Mouse (Mus musculus) neural tube, embryonic 13.5 days (tissue): ENCODE measurements around the gene Pdzd2. TPM values are rescaled to one million over a fixed set of nuclear protein-coding genes. Genes with fewer than 3 reads are reported as not detected.

Experiments used
- ATAC-seq: fragments of 200-750 bp; cut with Nextera tagmentation; 2 replicates; pipeline ENCODE4 v1.8.0; 2017; ENCODE audit warnings: low read depth, mild to moderate bottlenecking, moderate TSS enrichment, moderate library complexity
- H3K27ac ChIP-seq: fragments of 300-500 bp; sonication (generic); replicated peaks from 2 replicates; pipeline ENCODE4 v1.5.1; 2015; ENCODE audit warnings: moderate library complexity, mild to moderate bottlenecking, inconsistent platforms
- H3K27me3 ChIP-seq: fragments of 300-500 bp; sonication (generic); 2 replicates; pipeline ENCODE4 v1.6.1; 2015; ENCODE audit warnings: mild to moderate bottlenecking, inconsistent platforms
- H3K36me3 ChIP-seq: fragments of 300-500 bp; sonication (generic); 2 replicates; pipeline ENCODE4 v1.6.1; 2015; ENCODE audit warnings: mild to moderate bottlenecking, inconsistent platforms
- H3K4me1 ChIP-seq: fragments of 300-500 bp; sonication (generic); replicated peaks from 2 replicates; pipeline ENCODE4 v1.6.1; 2015; ENCODE audit warnings: inconsistent platforms
- H3K4me2 ChIP-seq: fragments of 300-500 bp; sonication (generic); 2 replicates; pipeline ENCODE4 v1.6.1; 2015; ENCODE audit warnings: inconsistent platforms, mild to moderate bottlenecking, moderate library complexity
- H3K4me3 ChIP-seq: fragments of 300-500 bp; sonication (generic); 2 replicates; pipeline ENCODE4 v1.5.1; 2015; ENCODE audit warnings: mild to moderate bottlenecking, inconsistent platforms
- H3K9ac ChIP-seq: fragments of 300-500 bp; sonication (generic); 2 replicates; pipeline ENCODE4 v1.6.1; 2015; ENCODE audit warnings: moderate library complexity, mild to moderate bottlenecking, inconsistent platforms
- H3K9me3 ChIP-seq: fragments of 300-500 bp; sonication (generic); 2 replicates; pipeline ENCODE4 v1.6.1; 2016; ENCODE audit warnings: inconsistent platforms
- WGBS: fragments of 180-500 bp; shearing (Covaris S2); methylation state at CpG from one replicate; pipeline ENCODE4 v1.1.7; 2015; 5-methylcytosine and 5-hydroxymethylcytosine counted together
- polyA plus RNA-seq: library from polyadenylated mRNA; unstranded; fragments of >200 nt; fragmentation: Nextera tagmentation; extraction: Ambion mirVana; gene quantifications from 2 replicates; pipeline ENCODE4 v1.2.1, GENCODE M21; 2015

Gene Pdzd2
- polyA plus RNA-seq, 1 experiment from 2014 or later, result 6.0 TPM

DNA sequence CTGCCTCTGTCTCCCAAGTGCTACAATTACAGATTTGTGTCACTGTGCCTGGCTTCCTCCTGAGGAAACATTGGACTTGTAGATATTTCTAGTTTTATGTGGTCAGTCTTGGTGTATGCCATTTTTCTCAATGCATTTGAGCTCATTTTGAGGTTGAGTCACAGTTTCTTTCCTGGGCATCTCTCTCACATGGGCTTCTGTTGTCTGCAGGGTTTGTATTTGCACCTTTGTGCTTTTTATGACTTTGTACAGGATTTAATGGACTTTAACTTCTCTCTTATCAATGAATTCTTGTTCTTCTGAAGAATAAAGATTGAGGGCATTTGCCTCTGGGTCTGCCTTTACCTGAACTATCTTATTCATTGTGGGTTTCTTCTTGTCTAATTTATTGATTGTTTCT, 382.3 kb downstream of the Pdzd2 start:
- Histone ChIP-seq H3K9ac (no peak overlapping the region), H3K27ac (no peak overlapping the region), H3K4me1 (no peaks in the 10 kb centered on the region), H3K4me2 (no peak overlapping the region), H3K9me3 (no peaks in the 10 kb centered on the region), H3K4me3 (no peak overlapping the region), H3K27me3 (no peaks in the 10 kb centered on the region), H3K36me3 (peaks cover 40% of the 10 kb centered on the region)
- ATAC-seq, result no peak

DNA sequence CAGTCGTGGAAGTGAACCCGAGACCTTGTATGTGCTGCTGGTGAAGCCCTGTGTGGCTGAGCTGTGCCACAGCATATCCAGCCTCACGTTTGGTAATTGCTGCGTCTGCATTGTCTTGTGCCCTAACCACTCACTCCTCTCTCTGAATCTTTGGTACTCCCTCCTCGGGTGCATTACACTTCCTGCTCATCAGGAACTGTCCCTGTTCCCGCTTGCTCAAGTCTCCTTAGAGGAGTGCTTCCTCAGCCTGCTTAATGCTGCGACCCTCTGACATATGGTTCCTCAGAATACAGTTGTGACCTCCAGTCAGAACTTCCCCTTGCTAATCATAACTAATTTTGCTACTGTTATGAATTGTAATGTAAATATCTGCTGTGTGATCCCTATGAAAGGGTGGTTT, 383.8 kb downstream of the Pdzd2 start:
- H3K36me3 ChIP-seq, result peaks cover 52% of the 10 kb centered on the region
- no peaks in the 10 kb centered on the region for H3K27me3 ChIP-seq
- ATAC-seq, result no peak
- H3K4me2 ChIP-seq, result no peak overlapping the region
- H3K4me3 ChIP-seq, result no peak overlapping the region
- H3K27ac ChIP-seq, result no peak overlapping the region
- 85% methylated on average over 7 of the region's 7 CpGs for WGBS
- no peak overlapping the region for H3K9ac ChIP-seq
- no peaks in the 10 kb centered on the region for H3K4me1 ChIP-seq
- no peaks in the 10 kb centered on the region for H3K9me3 ChIP-seq

DNA sequence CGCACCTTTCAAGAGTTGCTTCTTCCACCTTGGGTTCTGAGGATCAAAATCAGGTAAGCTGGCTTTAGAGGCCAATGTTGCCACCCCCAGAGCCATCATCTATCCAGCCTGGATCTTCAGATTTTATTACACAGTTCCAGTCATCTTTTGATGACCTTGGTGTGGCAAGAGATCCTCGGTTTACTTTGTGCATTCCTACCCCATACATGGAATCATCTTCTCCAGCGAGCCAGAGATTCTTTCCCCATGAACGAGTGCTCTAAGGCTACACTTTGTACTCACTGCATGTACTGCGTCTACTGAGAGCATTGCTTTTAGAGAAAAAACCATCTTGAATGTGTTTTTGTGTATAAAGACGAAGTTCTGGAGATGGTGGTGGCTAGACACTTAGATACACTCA, 384.5 kb downstream of the Pdzd2 start:
- Histone ChIP-seq H3K9me3 (no peaks in the 10 kb centered on the region), H3K4me1 (no peaks in the 10 kb centered on the region)

DNA sequence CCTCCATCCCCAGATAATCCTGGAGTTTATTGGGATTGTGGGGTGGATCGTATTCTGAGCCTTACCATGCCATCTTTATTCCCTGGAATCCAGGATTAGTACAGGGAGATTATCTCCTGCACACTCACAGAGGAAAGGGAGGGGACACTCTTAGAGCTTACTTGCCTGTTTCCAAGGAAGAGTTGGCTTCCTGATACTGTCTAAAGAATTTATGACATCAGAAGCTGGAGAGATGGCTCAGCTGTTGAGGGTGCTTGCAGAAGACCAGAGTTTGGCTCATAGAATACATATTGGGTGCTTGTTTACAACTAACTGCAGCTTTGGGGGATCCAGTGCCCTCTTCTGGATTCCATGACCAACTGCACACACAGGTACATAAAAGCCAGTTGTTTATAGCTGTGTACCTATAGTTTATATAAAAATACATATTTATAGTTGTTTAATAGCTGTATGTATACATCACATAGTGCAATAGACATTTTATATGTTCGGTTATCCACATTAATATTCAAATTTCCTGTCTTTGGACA, 385.4 kb downstream of the Pdzd2 start:
- H3K27me3 ChIP-seq, result no peaks in the 10 kb centered on the region
- peaks cover 65% of the 10 kb centered on the region for H3K36me3 ChIP-seq
- no peak overlapping the region for H3K9ac ChIP-seq
- no peaks in the 10 kb centered on the region for H3K4me1 ChIP-seq
- ATAC-seq, result no peak
- no peak overlapping the region for H3K4me3 ChIP-seq
- no peak overlapping the region for H3K27ac ChIP-seq
- no peaks in the 10 kb centered on the region for H3K9me3 ChIP-seq
- WGBS, result 94% methylated on average over 2 of the region's 2 CpGs
- H3K4me2 ChIP-seq, result no peak overlapping the region

More for the DNA sequence above, 384.5 kb downstream of the Pdzd2 start:
- no peak overlapping the region for H3K4me2 ChIP-seq
- H3K36me3 ChIP-seq, result peaks cover 56% of the 10 kb centered on the region
- no peak for ATAC-seq
- H3K27me3 ChIP-seq, result no peaks in the 10 kb centered on the region
- no peak overlapping the region for H3K9ac ChIP-seq
- WGBS, result 92% methylated on average over 6 of the region's 6 CpGs
- no peak overlapping the region for H3K4me3 ChIP-seq
- H3K27ac ChIP-seq, result no peak overlapping the region

DNA sequence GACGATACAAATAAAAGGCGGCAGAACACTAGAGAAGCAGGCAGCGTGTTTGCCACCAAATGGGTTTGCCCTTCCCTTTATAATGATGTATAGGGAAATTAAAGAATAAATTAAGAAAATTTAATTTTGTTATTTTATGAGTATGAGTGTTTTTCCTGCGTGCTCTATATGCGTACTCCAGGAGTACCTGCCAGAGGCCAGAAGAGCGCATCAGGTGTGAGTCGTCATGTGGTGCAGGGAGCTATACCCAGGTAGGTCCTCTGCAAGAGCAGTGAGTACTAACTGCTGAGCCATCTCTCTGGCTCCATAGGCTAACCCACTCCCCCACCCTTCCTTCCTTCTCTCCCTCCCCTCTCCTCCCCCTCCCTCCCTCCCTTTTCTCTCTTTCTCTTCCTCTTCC, 388.3 kb downstream of the Pdzd2 start:
- Histone ChIP-seq H3K27ac (no peak overlapping the region), H3K4me3 (no peak overlapping the region), H3K36me3 (peaks cover 69% of the 10 kb centered on the region), H3K9me3 (no peaks in the 10 kb centered on the region), H3K27me3 (no peaks in the 10 kb centered on the region), H3K9ac (no peak overlapping the region), H3K4me2 (no peak overlapping the region), H3K4me1 (no peaks in the 10 kb centered on the region)
- 94% methylated on average over 7 of the region's 7 CpGs for WGBS
- ATAC-seq, result no peak

DNA sequence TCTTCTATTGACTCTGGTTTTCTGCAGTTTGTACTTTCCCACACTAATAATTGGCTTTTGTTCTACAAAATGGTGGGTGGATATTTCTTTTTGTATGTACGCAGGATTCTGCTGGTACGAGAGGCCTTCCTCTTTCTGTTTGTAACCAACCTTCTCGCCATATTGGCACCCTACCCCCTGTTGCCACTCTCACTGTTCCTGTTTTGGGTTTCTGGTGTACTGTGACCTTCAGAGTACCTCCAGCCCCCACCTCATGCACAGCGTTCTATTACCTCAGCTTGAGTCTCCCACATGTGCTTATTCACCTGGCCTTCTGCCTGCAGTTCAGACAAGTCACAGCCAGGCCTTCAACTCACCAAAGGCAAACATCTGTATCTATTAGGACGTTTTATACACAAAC, 389.9 kb downstream of the Pdzd2 start:
- Histone ChIP-seq H3K9ac (no peak overlapping the region), H3K27me3 (no peaks in the 10 kb centered on the region), H3K4me1 (no peaks in the 10 kb centered on the region), H3K4me3 (no peak overlapping the region), H3K27ac (no peak overlapping the region), H3K9me3 (no peaks in the 10 kb centered on the region), H3K4me2 (no peak overlapping the region), H3K36me3 (peaks cover 67% of the 10 kb centered on the region)
- ATAC-seq, result no peak
- 90% methylated on average over 5 of the region's 5 CpGs for WGBS

DNA sequence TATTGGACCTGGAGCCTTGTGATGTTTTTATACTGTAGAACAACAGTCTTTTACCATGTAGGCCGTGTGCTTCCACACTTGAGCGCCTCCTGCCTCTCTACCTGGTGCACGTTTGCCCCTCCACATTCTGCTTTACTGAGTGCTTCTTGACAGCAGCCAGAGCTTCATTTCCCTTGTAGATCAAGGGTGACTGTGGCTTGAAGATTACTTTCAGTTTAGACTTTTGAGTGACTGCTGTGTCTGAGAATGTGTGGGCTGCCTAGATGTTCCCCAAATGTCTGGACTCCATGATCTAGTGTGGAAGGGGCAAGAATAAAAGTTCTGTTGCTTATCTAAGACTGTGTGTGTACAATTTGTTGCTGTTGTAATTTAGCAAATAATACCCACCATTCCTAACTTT, 390.8 kb downstream of the Pdzd2 start:
- H3K9me3 ChIP-seq, result no peaks in the 10 kb centered on the region
- H3K36me3 ChIP-seq, result peaks cover 68% of the 10 kb centered on the region
- 90% methylated on average over 3 of the region's 3 CpGs for WGBS
- no peaks in the 10 kb centered on the region for H3K4me1 ChIP-seq
- no peak for ATAC-seq
- H3K4me3 ChIP-seq, result no peak overlapping the region
- no peak overlapping the region for H3K4me2 ChIP-seq
- no peaks in the 10 kb centered on the region for H3K27me3 ChIP-seq
- H3K9ac ChIP-seq, result no peak overlapping the region
- no peak overlapping the region for H3K27ac ChIP-seq

DNA sequence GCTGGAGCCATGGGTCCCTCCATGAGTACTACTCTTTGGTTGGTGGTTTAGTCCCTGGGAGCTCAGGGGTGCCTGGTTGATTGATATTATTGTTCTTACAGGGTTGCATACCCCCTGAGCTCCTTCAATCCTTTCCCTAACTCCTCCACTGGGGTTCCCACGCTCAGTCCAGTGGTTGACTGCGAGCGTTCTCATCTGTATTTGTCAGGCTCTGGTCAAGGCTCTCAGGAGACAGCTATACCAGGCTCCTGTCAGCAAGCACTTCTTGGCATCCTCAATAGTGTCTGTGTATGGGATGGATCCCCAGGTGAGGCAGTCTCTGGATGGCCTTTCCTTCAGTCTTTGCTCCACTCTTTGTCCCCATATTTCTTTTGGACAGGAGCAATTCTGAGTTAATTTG, 392.8 kb downstream of the Pdzd2 start:
- ATAC-seq, result no peak
- Histone ChIP-seq H3K4me1 (no peaks in the 10 kb centered on the region), H3K36me3 (peaks cover 60% of the 10 kb centered on the region), H3K9ac (no peak overlapping the region), H3K4me2 (no peak overlapping the region), H3K4me3 (no peak overlapping the region), H3K27me3 (no peaks in the 10 kb centered on the region), H3K9me3 (no peaks in the 10 kb centered on the region), H3K27ac (no peak overlapping the region)
- WGBS, result 94% methylated on average over 3 of the region's 3 CpGs

DNA sequence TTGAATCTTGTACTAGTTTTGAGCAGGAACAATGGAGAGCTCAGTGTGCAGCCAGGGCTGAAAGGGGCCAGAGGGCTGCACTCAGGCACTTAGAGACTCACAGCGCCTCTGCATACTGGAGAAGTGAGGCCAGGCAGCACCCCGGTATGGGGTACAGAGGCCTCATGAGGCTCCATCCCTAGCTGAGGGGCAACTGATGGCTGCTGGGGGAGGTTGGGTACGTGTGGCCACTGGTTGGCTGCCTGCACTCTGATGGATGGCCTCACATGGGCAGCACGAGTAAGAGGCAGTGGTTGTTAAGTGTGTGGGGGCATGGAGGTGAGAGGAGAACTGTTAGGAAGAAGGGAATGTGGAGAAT, 398.3 kb downstream of the Pdzd2 start:
- Histone ChIP-seq H3K4me2 (no peak overlapping the region), H3K4me1 (peaks cover 16% of the 10 kb centered on the region; the same call in 1 of the 2 replicates), H3K9ac (no peak overlapping the region), H3K36me3 (peaks cover 29% of the 10 kb centered on the region), H3K4me3 (no peak overlapping the region), H3K27ac (no peak overlapping the region), H3K9me3 (no peaks in the 10 kb centered on the region), H3K27me3 (no peaks in the 10 kb centered on the region)
- 23% methylated on average over 4 of the region's 4 CpGs for WGBS
- ATAC-seq, result no peak

DNA sequence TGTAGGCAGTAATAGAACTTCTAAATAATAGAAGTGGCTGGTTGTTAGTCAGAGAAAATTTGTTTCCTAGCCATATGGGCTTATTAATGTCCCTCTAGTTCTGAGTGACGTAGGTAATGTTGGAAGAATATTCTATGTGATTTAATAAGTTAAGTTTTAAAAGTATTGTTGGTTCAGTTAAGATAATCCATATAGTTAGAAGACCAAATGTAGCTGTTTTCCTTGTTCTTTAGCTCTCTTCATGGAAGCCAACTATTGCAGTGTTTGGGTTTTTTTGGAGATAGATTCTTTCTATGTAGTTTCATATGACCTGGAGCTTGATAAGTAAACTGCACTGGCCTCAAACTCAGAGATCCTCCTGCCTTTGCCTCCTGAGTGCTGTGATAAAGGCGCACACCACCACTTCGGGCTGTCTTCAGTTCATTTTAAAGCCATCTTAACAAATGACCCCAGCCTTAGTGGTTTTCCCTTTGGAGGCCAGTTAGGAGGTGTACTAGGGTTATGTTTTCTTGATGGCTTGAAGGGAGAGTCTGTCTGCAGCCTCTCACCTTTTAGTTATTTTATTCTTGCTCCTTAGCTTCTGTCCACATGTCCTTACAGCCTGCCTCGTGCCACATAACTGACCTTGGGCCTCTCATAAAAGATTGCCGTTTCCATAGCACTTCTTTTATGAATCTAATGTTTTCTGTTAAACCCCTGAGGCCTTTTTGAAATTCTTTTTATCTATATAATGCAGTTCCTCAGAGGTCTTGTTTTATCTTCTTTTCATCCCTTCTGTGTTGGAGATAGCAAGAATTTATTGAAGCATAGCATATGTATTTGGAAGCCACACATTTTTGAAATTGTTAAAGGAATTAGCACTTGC, 399.0 kb downstream of the Pdzd2 start:
- no peaks in the 10 kb centered on the region for H3K27me3 ChIP-seq
- H3K9me3 ChIP-seq, result no peaks in the 10 kb centered on the region
- H3K4me3 ChIP-seq, result no peak overlapping the region
- 50% methylated on average over 5 of the region's 5 CpGs for WGBS
- no peak overlapping the region for H3K9ac ChIP-seq
- H3K27ac ChIP-seq, result no peak overlapping the region
- H3K36me3 ChIP-seq, result peaks cover 23% of the 10 kb centered on the region
- no peak for ATAC-seq
- H3K4me1 ChIP-seq, result peaks cover 16% of the 10 kb centered on the region; the same call in 1 of the 2 replicates
- no peak overlapping the region for H3K4me2 ChIP-seq

DNA sequence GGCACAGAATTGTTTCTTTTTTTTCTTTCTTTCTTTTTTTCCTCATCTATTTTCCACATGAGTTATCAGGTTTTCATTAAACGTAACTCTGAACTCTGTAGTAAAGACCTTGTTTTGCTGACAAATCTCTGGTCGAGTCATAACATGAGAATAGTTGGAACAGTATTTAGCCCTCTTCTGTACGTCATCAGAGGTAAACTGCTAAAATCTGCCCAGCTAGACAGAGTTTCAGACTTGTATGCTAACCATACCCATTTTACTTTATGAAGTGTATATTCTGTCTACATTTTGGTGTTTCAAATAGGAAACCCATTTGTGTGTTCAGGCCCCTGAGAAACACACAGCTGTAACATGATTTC, 402.0 kb downstream of the Pdzd2 start:
- no peaks in the 10 kb centered on the region for H3K27me3 ChIP-seq
- no peaks in the 10 kb centered on the region; the same call in none of the 2 replicates for H3K36me3 ChIP-seq
- H3K9ac ChIP-seq, result no peak overlapping the region
- no peak for ATAC-seq
- H3K9me3 ChIP-seq, result no peaks in the 10 kb centered on the region
- H3K4me3 ChIP-seq, result no peak overlapping the region
- H3K27ac ChIP-seq, result no peak overlapping the region
- peaks cover 16% of the 10 kb centered on the region; the same call in 1 of the 2 replicates for H3K4me1 ChIP-seq
- H3K4me2 ChIP-seq, result no peak overlapping the region
- 84% methylated on average over 3 of the region's 3 CpGs for WGBS

DNA sequence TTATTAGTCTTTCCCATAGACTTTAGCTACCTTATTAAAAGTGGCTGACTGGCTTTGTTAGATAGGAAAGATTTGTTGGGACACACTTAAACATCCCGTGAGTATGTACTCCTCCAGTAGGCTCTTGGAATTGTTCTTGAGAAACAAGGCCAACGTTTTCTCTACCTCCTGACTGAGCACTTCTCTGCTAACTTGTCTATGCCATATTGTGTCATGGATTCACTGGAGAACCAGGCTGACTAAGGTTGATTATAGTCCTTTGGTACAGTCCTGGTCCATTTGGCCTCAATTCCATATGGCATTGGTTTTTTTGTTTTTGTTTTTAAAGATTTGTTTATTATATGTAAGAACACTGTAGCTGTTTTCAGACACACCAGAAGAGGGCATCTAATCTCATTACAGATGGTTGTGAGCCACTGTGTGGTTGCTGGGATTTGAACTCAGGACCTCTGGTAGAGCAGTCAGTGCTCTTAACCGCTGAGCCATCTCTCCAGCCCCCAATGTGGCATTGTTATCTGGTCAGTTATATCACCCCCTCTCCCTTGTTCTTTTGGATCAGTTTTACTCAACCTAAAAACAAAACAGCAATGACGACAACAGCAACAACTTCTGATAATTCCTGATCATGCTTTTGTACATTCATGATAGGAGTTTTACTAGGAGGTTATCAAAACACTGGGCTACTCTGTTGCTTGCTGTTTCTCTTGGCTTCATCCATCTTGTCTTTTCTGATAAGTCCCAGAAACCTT, 402.5 kb downstream of the Pdzd2 start:
- no peak overlapping the region for H3K4me3 ChIP-seq
- 89% methylated on average over 4 of the region's 4 CpGs for WGBS
- ATAC-seq, result no peak
- H3K36me3 ChIP-seq, result no peaks in the 10 kb centered on the region; the same call in 1 of the 2 replicates
- H3K27ac ChIP-seq, result no peak overlapping the region
- H3K27me3 ChIP-seq, result no peaks in the 10 kb centered on the region
- no peak overlapping the region for H3K9ac ChIP-seq
- H3K9me3 ChIP-seq, result no peaks in the 10 kb centered on the region
- H3K4me1 ChIP-seq, result peaks cover 16% of the 10 kb centered on the region; the same call in 1 of the 2 replicates
- H3K4me2 ChIP-seq, result no peak overlapping the region
